Mouse (Mus musculus): ENCODE data around the gene Rnf207. TPM values are rescaled to one million over a fixed set of nuclear protein-coding genes. Genes with fewer than 3 reads are reported as not detected.
A peak's percentile ranks its signal among the peaks of the same experiment; 100 is the strongest.

Rnf207 gene
- polyA plus RNA-seq, 1 experiment from 2014 or later = 4.0 TPM

GRCm38 (mm10) chr4:152281601-152282000, 37.2 kb downstream of the Rnf207 start:
- Histone ChIP-seq H3K9ac (replicated peaks; ENCODE audit: low read depth, low read length) (no peak overlapping the region), H3K4me1 (replicated peaks; ENCODE audit: control insufficient read depth, insufficient read depth, low read length) (peaks cover 17% of the 10 kb centered on the region), H3K27ac (ENCODE audit: low read length) (no peak overlapping the region), H3K4me3 (replicated peaks; ENCODE audit: low read length) (no peak overlapping the region), H3K36me3 (ENCODE audit: control insufficient read depth, insufficient read depth) (no peaks in the 10 kb centered on the region), H3K4me2 (ENCODE audit: low read length) (no peak overlapping the region), H3K9me3 (ENCODE audit: control insufficient read depth, low read length) (no peaks in the 10 kb centered on the region), H3K27me3 (replicated peaks; ENCODE audit: control insufficient read depth, insufficient read depth, low read length) (peaks cover 55% of the 10 kb centered on the region)
- ATAC-seq = no peak
- 59% methylated on average over 15 of the region's 15 CpGs for WGBS

DNA sequence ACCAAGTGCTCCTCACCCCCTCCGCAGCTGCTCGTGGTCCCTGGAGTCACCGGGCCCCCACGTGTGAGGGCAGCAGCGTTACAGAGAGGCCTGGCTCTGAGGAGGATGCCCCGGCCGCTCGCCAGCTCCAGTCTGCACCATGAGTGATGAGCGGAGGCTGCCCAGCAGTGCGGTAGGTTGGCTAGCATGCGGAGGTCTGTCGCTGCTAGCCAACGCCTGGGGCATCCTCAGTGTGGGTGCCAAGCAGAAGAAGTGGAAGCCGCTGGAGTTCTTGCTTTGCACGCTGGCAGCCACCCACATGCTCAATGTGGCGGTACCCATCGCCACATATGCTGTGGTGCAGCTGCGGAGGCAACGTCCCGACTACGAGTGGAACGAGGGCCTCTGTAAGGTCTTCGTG, 39.8 kb downstream of the Rnf207 start:
- Histone ChIP-seq H3K36me3 (ENCODE audit: control insufficient read depth, insufficient read depth) (no peaks in the 10 kb centered on the region), H3K27me3 (replicated peaks; ENCODE audit: control insufficient read depth, insufficient read depth, low read length) (peaks cover 41% of the 10 kb centered on the region), H3K27ac (ENCODE audit: low read length) (no peak overlapping the region), H3K9ac (replicated peaks; ENCODE audit: low read depth, low read length) (no peak overlapping the region), H3K4me2 (ENCODE audit: low read length) (no peak overlapping the region), H3K4me1 (replicated peaks; ENCODE audit: control insufficient read depth, insufficient read depth, low read length) (peaks cover 20% of the 10 kb centered on the region), H3K9me3 (ENCODE audit: control insufficient read depth, low read length) (no peaks in the 10 kb centered on the region), H3K4me3 (replicated peaks; ENCODE audit: low read length) (no peak overlapping the region)
- WGBS = 81% methylated on average over 23 of the region's 23 CpGs
- ATAC-seq = 0 out of 2 replicates have a peak, but pooled peaks have one; percentile 7

DNA sequence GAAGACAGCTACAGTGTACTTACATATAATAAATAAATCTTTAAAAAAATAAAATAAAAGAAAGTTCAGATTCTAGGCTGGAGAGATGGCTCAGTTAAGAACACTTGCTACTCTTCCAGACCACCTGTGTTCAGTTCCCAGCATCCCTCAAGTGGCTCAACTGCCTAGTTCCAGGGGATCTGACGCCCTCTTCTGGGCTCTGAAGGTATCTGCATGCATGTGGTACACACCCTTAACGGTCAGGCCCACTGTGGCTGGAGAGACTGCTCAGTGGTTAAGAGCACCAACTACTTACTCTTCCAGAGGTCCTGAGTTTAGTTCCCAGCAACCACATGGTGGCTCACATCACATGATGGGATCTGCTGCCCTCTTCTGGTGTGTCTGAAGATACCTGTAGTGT, 40.9 kb downstream of the Rnf207 start:
- ATAC-seq = no peak
- Histone ChIP-seq H3K9me3 (ENCODE audit: control insufficient read depth, low read length) (no peaks in the 10 kb centered on the region), H3K27ac (ENCODE audit: low read length) (no peak overlapping the region), H3K4me2 (ENCODE audit: low read length) (no peak overlapping the region), H3K9ac (replicated peaks; ENCODE audit: low read depth, low read length) (no peak overlapping the region), H3K36me3 (ENCODE audit: control insufficient read depth, insufficient read depth) (no peaks in the 10 kb centered on the region), H3K4me1 (replicated peaks; ENCODE audit: control insufficient read depth, insufficient read depth, low read length) (peaks cover 17% of the 10 kb centered on the region), H3K4me3 (replicated peaks; ENCODE audit: low read length) (no peak overlapping the region), H3K27me3 (replicated peaks; ENCODE audit: control insufficient read depth, insufficient read depth, low read length) (peaks cover 34% of the 10 kb centered on the region)
- WGBS = 72% methylated on average over 2 of the region's 2 CpGs

- Histone ChIP-seq H3K9ac (replicated peaks; ENCODE audit: low read depth, low read length) (no peak overlapping the region), H3K4me2 (ENCODE audit: low read length) (no peak overlapping the region), H3K4me3 (replicated peaks; ENCODE audit: low read length) (no peak overlapping the region), H3K27ac (ENCODE audit: low read length) (no peak overlapping the region), H3K27me3 (replicated peaks; ENCODE audit: control insufficient read depth, insufficient read depth, low read length) (peaks cover 24% of the 10 kb centered on the region), H3K9me3 (ENCODE audit: control insufficient read depth, low read length) (no peaks in the 10 kb centered on the region), H3K36me3 (ENCODE audit: control insufficient read depth, insufficient read depth) (no peaks in the 10 kb centered on the region), H3K4me1 (replicated peaks; ENCODE audit: control insufficient read depth, insufficient read depth, low read length) (peaks cover 14% of the 10 kb centered on the region)
- 51% methylated on average over 10 of the region's 10 CpGs for WGBS
- ATAC-seq = no peak
Measured at GRCm38 (mm10) chr4:152276389-152277347, 42.1 kb downstream of the Rnf207 start.

- WGBS = 3% methylated on average over 20 of the region's 20 CpGs
- peak; percentile 36; the same call in 1 of the 2 replicates for ATAC-seq
- peaks cover 12% of the 10 kb centered on the region for H3K27me3 ChIP-seq (replicated peaks; ENCODE audit: control insufficient read depth, insufficient read depth, low read length)
Measured at GRCm38 (mm10) chr4:152274681-152275131, 44.1 kb downstream of the Rnf207 start.

DNA sequence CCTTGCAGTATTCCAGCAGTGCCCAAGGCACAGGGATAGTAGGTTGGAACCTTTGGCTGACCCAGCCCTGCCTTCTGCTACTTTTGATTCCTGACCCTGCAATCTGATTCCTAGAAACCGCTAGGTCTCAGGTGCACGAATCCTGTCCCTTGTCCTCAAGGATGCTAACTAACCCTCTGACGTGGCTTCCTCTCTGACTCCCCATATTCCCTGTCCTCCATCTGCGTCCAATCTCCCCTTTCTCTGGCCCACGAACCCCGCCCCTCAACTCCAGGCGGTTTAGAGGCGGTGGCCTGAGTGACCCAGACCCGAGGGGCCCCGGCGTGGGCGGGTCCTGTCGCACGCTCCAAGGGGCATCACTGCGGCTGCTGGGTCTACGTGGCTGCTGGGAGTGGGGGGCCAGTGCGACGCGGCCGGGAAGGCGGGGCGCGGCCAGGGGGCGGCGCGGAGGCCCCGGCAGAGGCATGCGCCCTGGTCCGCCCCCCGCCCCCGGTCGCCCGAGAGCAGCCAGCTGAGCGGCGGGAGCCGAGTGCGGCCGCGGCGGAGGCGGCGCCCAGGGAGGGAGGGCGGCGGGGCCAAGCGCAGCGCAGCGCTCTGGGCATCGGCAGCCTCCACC, 45.1 kb downstream of the Rnf207 start, which contains the start of gene Gpr153:
Gpr153 (plus strand) TSS at position 612 of the 616 bp plus-strand sequence.
- ATAC-seq = peak; percentile 55
- H3K27me3 ChIP-seq (replicated peaks; ENCODE audit: control insufficient read depth, insufficient read depth, low read length) = peaks cover 12% of the 10 kb centered on the region
- H3K36me3 ChIP-seq (ENCODE audit: control insufficient read depth, insufficient read depth) = no peaks in the 10 kb centered on the region
- H3K27ac ChIP-seq (ENCODE audit: low read length) = peak within 1 kb of the TSS; percentile 44; the same call in 1 of the 2 replicates
- H3K4me3 ChIP-seq (replicated peaks; ENCODE audit: low read length) = peak within 1 kb of the TSS; percentile 47
- H3K9ac ChIP-seq (replicated peaks; ENCODE audit: low read depth, low read length) = peak within 1 kb of the TSS; percentile 56
- 1% methylated on average over 31 of the region's 48 CpGs for WGBS
- no peaks in the 10 kb centered on the region for H3K9me3 ChIP-seq (ENCODE audit: control insufficient read depth, low read length)
- peaks cover 14% of the 10 kb centered on the region for H3K4me1 ChIP-seq (replicated peaks; ENCODE audit: control insufficient read depth, insufficient read depth, low read length)
- H3K4me2 ChIP-seq (ENCODE audit: low read length) = peak within 1 kb of the TSS; percentile 88

More at GRCm38 (mm10) chr4:152274681-152275131, 44.1 kb downstream of the Rnf207 start:
- Histone ChIP-seq H3K4me1 (replicated peaks; ENCODE audit: control insufficient read depth, insufficient read depth, low read length) (peaks cover 14% of the 10 kb centered on the region), H3K4me3 (replicated peaks; ENCODE audit: low read length) (peak overlapping the region; percentile 47), H3K4me2 (ENCODE audit: low read length) (peak overlapping the region; percentile 88), H3K27ac (ENCODE audit: low read length) (no peak overlapping the region), H3K9ac (replicated peaks; ENCODE audit: low read depth, low read length) (peak overlapping the region; percentile 56), H3K36me3 (ENCODE audit: control insufficient read depth, insufficient read depth) (no peaks in the 10 kb centered on the region), H3K9me3 (ENCODE audit: control insufficient read depth, low read length) (no peaks in the 10 kb centered on the region)

- WGBS = 24% methylated on average over 3 of the region's 3 CpGs
- Histone ChIP-seq H3K4me3 (replicated peaks; ENCODE audit: low read length) (no peak overlapping the region), H3K4me2 (ENCODE audit: low read length) (no peak overlapping the region), H3K9me3 (ENCODE audit: control insufficient read depth, low read length) (no peaks in the 10 kb centered on the region), H3K27me3 (replicated peaks; ENCODE audit: control insufficient read depth, insufficient read depth, low read length) (peaks cover 12% of the 10 kb centered on the region), H3K4me1 (replicated peaks; ENCODE audit: control insufficient read depth, insufficient read depth, low read length) (peaks cover 14% of the 10 kb centered on the region), H3K36me3 (ENCODE audit: control insufficient read depth, insufficient read depth) (no peaks in the 10 kb centered on the region), H3K9ac (replicated peaks; ENCODE audit: low read depth, low read length) (no peak overlapping the region), H3K27ac (ENCODE audit: low read length) (no peak overlapping the region)
- no peak for ATAC-seq
Measured at GRCm38 (mm10) chr4:152273191-152273590, 45.6 kb downstream of the Rnf207 start.

- H3K4me1 ChIP-seq (replicated peaks; ENCODE audit: control insufficient read depth, insufficient read depth, low read length) = peaks cover 17% of the 10 kb centered on the region
- WGBS = 48% methylated on average over 9 of the region's 9 CpGs
Measured at GRCm38 (mm10) chr4:152272449-152273049, 46.2 kb downstream of the Rnf207 start.

DNA sequence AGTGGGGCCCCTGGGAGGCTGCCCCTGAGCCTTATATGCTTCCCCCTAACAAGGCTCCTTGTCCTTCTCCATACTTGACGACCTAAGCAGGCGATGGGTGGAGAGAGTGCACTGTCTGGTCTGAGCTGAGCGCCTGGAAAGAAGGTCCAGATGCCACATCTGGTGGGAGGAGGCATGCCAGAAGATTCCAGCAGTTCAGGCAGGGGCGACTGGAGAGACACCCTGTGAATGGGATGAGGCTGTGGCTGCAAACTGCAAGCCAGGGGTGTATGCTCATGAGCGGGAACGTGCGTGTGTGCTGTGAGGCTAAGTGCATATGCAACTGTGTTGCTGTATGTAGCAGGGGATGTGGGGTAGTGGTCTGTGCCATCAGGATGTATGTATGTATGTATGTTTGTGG, 46.8 kb downstream of the Rnf207 start:
- Histone ChIP-seq H3K4me3 (replicated peaks; ENCODE audit: low read length) (no peak overlapping the region), H3K9ac (replicated peaks; ENCODE audit: low read depth, low read length) (no peak overlapping the region), H3K27ac (ENCODE audit: low read length) (no peak overlapping the region), H3K4me1 (replicated peaks; ENCODE audit: control insufficient read depth, insufficient read depth, low read length) (peaks cover 20% of the 10 kb centered on the region), H3K27me3 (replicated peaks; ENCODE audit: control insufficient read depth, insufficient read depth, low read length) (peaks cover 12% of the 10 kb centered on the region), H3K36me3 (ENCODE audit: control insufficient read depth, insufficient read depth) (no peaks in the 10 kb centered on the region), H3K9me3 (ENCODE audit: control insufficient read depth, low read length) (no peaks in the 10 kb centered on the region), H3K4me2 (ENCODE audit: low read length) (no peak overlapping the region)
- WGBS = 80% methylated on average over 7 of the region's 7 CpGs
- no peak for ATAC-seq

More at GRCm38 (mm10) chr4:152272449-152273049, 46.2 kb downstream of the Rnf207 start:
- H3K9me3 ChIP-seq (ENCODE audit: control insufficient read depth, low read length) = no peaks in the 10 kb centered on the region
- no peaks in the 10 kb centered on the region for H3K36me3 ChIP-seq (ENCODE audit: control insufficient read depth, insufficient read depth)
- no peak overlapping the region for H3K4me3 ChIP-seq (replicated peaks; ENCODE audit: low read length)
- no peak overlapping the region for H3K4me2 ChIP-seq (ENCODE audit: low read length)
- no peak overlapping the region for H3K9ac ChIP-seq (replicated peaks; ENCODE audit: low read depth, low read length)
- no peak overlapping the region for H3K27ac ChIP-seq (ENCODE audit: low read length)
- ATAC-seq = no peak
- H3K27me3 ChIP-seq (replicated peaks; ENCODE audit: control insufficient read depth, insufficient read depth, low read length) = peaks cover 12% of the 10 kb centered on the region
